Mouse (Mus musculus): Measurements from ENCODE around the gene Scly.

DNA sequence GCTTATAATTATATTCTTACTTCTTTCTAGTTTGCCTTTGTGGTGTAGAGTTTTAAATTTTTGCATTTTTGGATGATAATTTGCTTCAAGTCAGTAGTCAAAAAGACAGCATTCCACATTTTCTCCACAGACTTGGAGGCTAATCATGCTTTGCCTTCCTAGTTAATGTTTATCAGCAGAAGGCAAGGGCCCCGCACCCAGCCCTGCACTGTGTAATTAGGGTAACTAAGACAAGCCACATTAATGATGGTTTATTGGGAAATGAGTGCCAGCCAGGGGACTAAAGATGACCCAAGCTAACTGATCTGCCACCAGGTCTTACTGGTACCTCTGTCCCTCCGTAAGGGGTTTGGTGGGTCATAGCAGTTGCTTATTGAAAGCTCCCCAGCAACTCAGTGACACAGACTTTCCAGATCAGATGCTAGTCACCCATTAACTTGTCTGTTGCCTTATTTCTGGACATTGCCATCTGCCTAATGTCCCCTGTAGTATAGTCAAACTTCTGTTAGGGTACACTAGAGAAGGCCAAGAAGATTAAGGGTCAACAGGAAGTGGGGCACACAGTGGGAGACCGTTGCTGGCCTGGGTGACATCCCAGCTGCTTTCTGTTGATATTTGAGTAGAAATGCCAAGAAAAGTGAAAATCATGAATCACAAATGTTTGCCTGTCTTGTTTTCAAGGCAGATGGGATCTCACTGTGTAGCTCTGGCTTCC lies 3.2 kb downstream of the Scly start:
- no peak for TF ChIP-seq CTCF (IDR thresholded peaks at IDR 0.05; ENCODE audit: insufficient read depth, low read length)
- TF ChIP-seq POLR2A (IDR thresholded peaks at IDR 0.05; ENCODE audit: borderline replicate concordance, extremely low read depth, low read depth, low read length), result no peak
